Mouse (Mus musculus) heart, embryonic 14.5 days (tissue): ENCODE data around the gene Cpt1a. TPM values are rescaled to one million over a fixed set of nuclear protein-coding genes. Genes with fewer than 3 reads are reported as not detected.
A peak's percentile ranks its signal among the peaks of the same experiment; 100 is the strongest.

Experiments used
- ATAC-seq: fragments of 200-750 bp; cut with Nextera tagmentation; 2 replicates; pipeline ENCODE4 v1.8.0; 2017; ENCODE audit warnings: low read depth, moderate TSS enrichment; ENCODE audit not compliant: insufficient number of reproducible peaks, insufficient read depth, low FRiP score
- H3K27ac ChIP-seq, 2 experiments: fragments of 200-500 bp in 1 of 2; fragments of 300-500 bp in 1 of 2; sonication (generic) in 1 of 2; replicated peaks in 1 of 2; 2 replicates each; pipeline ENCODE4 v1.5.1; 2012 to 2014; ENCODE audit warnings: low read depth in 2 of 2, low read length in 2 of 2, control low read depth in 1 of 2, mild to moderate bottlenecking in 1 of 2, mixed read lengths in 1 of 2; ENCODE audit not compliant: control insufficient read depth in 1 of 2, insufficient read depth in 1 of 2
- H3K27me3 ChIP-seq: fragments of 300-500 bp; sonication (generic); 2 replicates; pipeline ENCODE4 v1.6.1; 2014; ENCODE audit warnings: mild to moderate bottlenecking, low read length, control low read depth; ENCODE audit not compliant: control insufficient read depth, insufficient read depth
- H3K36me3 ChIP-seq: fragments of 300-500 bp; sonication (generic); 2 replicates; pipeline ENCODE4 v1.6.1; 2014; ENCODE audit warnings: mild to moderate bottlenecking, control low read depth, low read length, mixed read lengths; ENCODE audit not compliant: control insufficient read depth, insufficient read depth
- H3K4me1 ChIP-seq, 2 experiments: fragments of 200-500 bp in 1 of 2; fragments of 300-500 bp in 1 of 2; sonication (generic) in 1 of 2; 2 replicates each; pipeline ENCODE4 v1.6.1; 2012 to 2014; ENCODE audit warnings: low read length in 2 of 2, control low read depth in 1 of 2, mixed read lengths in 1 of 2; ENCODE audit not compliant: control insufficient read depth in 2 of 2, insufficient read depth in 2 of 2
- H3K4me2 ChIP-seq: fragments of 300-500 bp; sonication (generic); 2 replicates; pipeline ENCODE4 v1.6.1; 2014; ENCODE audit warnings: mild to moderate bottlenecking, low read length
- H3K4me3 ChIP-seq, 2 experiments: fragments of 200-500 bp in 1 of 2; fragments of 300-500 bp in 1 of 2; sonication (generic) in 1 of 2; 2 replicates each; pipeline ENCODE4 v1.5.1; 2012 to 2014; ENCODE audit warnings: low read length in 2 of 2, mild to moderate bottlenecking in 2 of 2, control low read depth in 1 of 2, low read depth in 1 of 2, moderate library complexity in 1 of 2; ENCODE audit not compliant: control insufficient read depth in 1 of 2, insufficient read depth in 1 of 2
- H3K9ac ChIP-seq: fragments of 300-500 bp; sonication (generic); 2 replicates; pipeline ENCODE4 v1.6.1; 2014; ENCODE audit warnings: mild to moderate bottlenecking, low read length
- H3K9me3 ChIP-seq: fragments of 300-500 bp; sonication (generic); 2 replicates; pipeline ENCODE4 v1.6.1; 2016; ENCODE audit warnings: low read length, control low read depth; ENCODE audit not compliant: control insufficient read depth
- WGBS: fragments of 180-500 bp; shearing (Covaris S2); extraction: QIAGEN DNeasy Blood & Tissue Kit; methylation state at CpG from one replicate; pipeline ENCODE4 v1.1.7; 2014; 5-methylcytosine and 5-hydroxymethylcytosine counted together
- polyA plus RNA-seq: library from polyadenylated mRNA; unstranded; fragments of >200 nt; fragmentation: Nextera tagmentation; extraction: Ambion mirVana; gene quantifications from 2 replicates; pipeline ENCODE4 v1.2.1, GENCODE M21; 2014

The Cpt1a gene
- polyA plus RNA-seq, 1 experiment from 2014 or later: 29.2 TPM

GRCm38 (mm10) chr19:3320801-3321200, 1.3 kb upstream of the Cpt1a start:
- 75% methylated on average over 3 of the region's 3 CpGs for whole genome bisulfite sequencing
- no peak for ATAC-seq
- no peaks in the 10 kb centered on the region for H3K9me3 ChIP-seq
- H3K4me2 ChIP-seq: no peak overlapping the region
- no peaks in the 10 kb centered on the region for H3K27me3 ChIP-seq
- H3K9ac ChIP-seq: no peak overlapping the region
- no peaks in the 10 kb centered on the region for H3K36me3 ChIP-seq
- H3K27ac ChIP-seq: no peak overlapping the region
- H3K4me1 ChIP-seq: peaks cover 17% of the 10 kb centered on the region in 2 experiments
- H3K4me3 ChIP-seq: no peak overlapping the region

GRCm38 (mm10) chr19:3321617-3322016, 517 bp upstream of the Cpt1a start:
- Histone ChIP-seq H3K36me3 (no peaks in the 10 kb centered on the region), H3K27me3 (no peaks in the 10 kb centered on the region), H3K4me2 (peak overlapping the region; percentile 99), H3K4me1 (peaks cover 25% of the 10 kb centered on the region in 2 experiments), H3K9me3 (no peaks in the 10 kb centered on the region), H3K4me3 (peak overlapping the region; percentile 73 to 83), H3K27ac (peak overlapping the region; percentile 18 to 98; a peak in 3 of 4 replicates), H3K9ac (peak overlapping the region; percentile 87)
- WGBS: 3% methylated on average over 11 of the region's 11 CpGs
- 0 out of 2 replicates have a peak, but pooled peaks have one; percentile 11 for ATAC-seq

GRCm38 (mm10) chr19:3323201-3323621, 1.1 kb downstream of the Cpt1a start:
- Histone ChIP-seq H3K4me1 (peaks cover 25 to 28% of the 10 kb centered on the region in 2 experiments), H3K27me3 (no peaks in the 10 kb centered on the region), H3K4me3 (peak overlapping the region; percentile 73 to 83), H3K9me3 (no peaks in the 10 kb centered on the region), H3K36me3 (no peaks in the 10 kb centered on the region), H3K4me2 (peak overlapping the region; percentile 99), H3K9ac (peak overlapping the region; percentile 87), H3K27ac (peak overlapping the region; percentile 95 to 98)
- 1% methylated on average over 44 of the region's 47 CpGs for WGBS
- ATAC-seq: peak; percentile 81

- peak overlapping the region; percentile 87 for H3K9ac ChIP-seq
- H3K36me3 ChIP-seq: no peaks in the 10 kb centered on the region
- peak overlapping the region; percentile 73 to 83 for H3K4me3 ChIP-seq
- H3K4me2 ChIP-seq: peak overlapping the region; percentile 99
- peak overlapping the region; percentile 95 to 98 for H3K27ac ChIP-seq
- WGBS: 0% methylated on average over 34 of the region's 34 CpGs
- no peaks in the 10 kb centered on the region for H3K27me3 ChIP-seq
- H3K9me3 ChIP-seq: no peaks in the 10 kb centered on the region
- ATAC-seq: peak; percentile 28; the same call in 1 of the 2 replicates
- H3K4me1 ChIP-seq: peaks cover 25 to 28% of the 10 kb centered on the region in 2 experiments
These were observed 1.7 kb downstream of the Cpt1a start for GRCm38 (mm10) chr19:3323753-3324270.

- Histone ChIP-seq H3K9ac (peak overlapping the region; percentile 87), H3K9me3 (no peaks in the 10 kb centered on the region), H3K27me3 (no peaks in the 10 kb centered on the region), H3K4me3 (peak overlapping the region; percentile 73 to 83), H3K4me1 (peaks cover 25 to 28% of the 10 kb centered on the region in 2 experiments), H3K4me2 (peak overlapping the region; percentile 99), H3K27ac (peak overlapping the region; percentile 95 to 98), H3K36me3 (no peaks in the 10 kb centered on the region)
- ATAC-seq: no peak
- 2% methylated on average over 17 of the region's 17 CpGs for WGBS
These were observed 2.2 kb downstream of the Cpt1a start for GRCm38 (mm10) chr19:3324271-3324811.

GRCm38 (mm10) chr19:3324931-3325711, 3.0 kb downstream of the Cpt1a start:
- no peaks in the 10 kb centered on the region for H3K9me3 ChIP-seq
- WGBS: under 1% methylated on average over 59 of the region's 59 CpGs
- H3K36me3 ChIP-seq: no peaks in the 10 kb centered on the region
- H3K9ac ChIP-seq: peak overlapping the region; percentile 87
- peak overlapping the region; percentile 99 for H3K4me2 ChIP-seq
- peak overlapping the region; percentile 95 to 98 for H3K27ac ChIP-seq
- no peaks in the 10 kb centered on the region for H3K27me3 ChIP-seq
- ATAC-seq: peak; percentile 68
- H3K4me3 ChIP-seq: peak overlapping the region; percentile 73 to 83
- H3K4me1 ChIP-seq: peaks cover 25 to 28% of the 10 kb centered on the region in 2 experiments

- H3K9me3 ChIP-seq: no peaks in the 10 kb centered on the region
- no peak for ATAC-seq
- peak overlapping the region; percentile 73 to 83 for H3K4me3 ChIP-seq
- H3K36me3 ChIP-seq: no peaks in the 10 kb centered on the region
- no peaks in the 10 kb centered on the region for H3K27me3 ChIP-seq
- H3K27ac ChIP-seq: peak overlapping the region; percentile 94 to 98
- peak overlapping the region; percentile 87 for H3K9ac ChIP-seq
- peak overlapping the region; percentile 99 for H3K4me2 ChIP-seq
- H3K4me1 ChIP-seq: peaks cover 25 to 28% of the 10 kb centered on the region in 2 experiments
- 33% methylated on average over 15 of the region's 15 CpGs for WGBS
These were observed 3.8 kb downstream of the Cpt1a start for GRCm38 (mm10) chr19:3325771-3326478.
